Mouse (Mus musculus): ENCODE data around the gene Hexim1. TPM values are rescaled to one million over a fixed set of nuclear protein-coding genes. Genes with fewer than 3 reads are reported as not detected.

Gene Hexim1
- total RNA-seq, 4 experiments from 2014 or later = 34.4 to 38.5 (median 35.6) TPM

DNA sequence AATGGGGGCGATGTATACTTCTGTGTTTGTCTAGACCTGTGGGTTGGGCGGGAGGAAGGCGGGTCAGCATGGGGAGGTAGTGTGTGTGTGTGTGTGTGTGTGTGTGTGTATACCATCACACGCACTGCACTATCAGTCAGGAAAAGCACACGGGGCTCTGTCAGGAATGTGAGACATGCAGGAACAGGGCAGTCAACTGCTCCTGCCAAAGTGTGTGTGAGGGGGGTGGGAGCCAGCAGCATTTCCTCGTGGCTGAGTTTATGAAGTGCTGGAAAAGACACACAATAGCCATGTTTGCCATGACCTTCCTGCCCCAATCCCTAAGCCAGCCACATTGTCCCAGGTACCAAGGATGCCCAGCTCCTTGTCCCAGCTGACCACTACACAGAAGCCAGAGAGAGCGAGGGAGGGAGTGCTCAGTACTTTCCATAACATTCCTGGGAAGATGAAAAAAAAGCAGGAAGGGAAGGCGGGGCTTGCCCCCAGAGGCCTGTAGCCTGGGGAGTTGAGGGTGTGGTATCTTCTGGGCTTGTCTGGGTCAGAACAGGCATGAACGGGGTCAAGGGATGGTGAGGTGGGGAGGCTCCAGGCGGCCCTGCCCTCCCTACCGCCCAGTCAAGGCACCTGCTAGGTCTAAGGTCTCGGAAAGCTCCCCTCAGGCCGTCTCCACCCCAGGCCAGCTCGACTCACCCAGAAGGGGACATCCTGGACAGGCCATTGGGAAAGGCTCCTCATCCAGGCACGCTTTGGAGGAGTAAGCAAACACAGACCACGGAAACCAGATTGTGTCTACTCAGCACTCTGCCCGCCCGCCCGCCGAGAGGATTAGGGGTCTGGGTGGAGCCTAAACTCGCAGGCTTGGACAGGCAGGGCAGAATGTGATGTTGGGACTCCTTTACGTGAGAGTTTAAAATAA, 18.8 kb upstream of the Hexim1 start:
- DNase-seq (ENCODE audit: low spot score in 2 of 2) = no peak

DNA sequence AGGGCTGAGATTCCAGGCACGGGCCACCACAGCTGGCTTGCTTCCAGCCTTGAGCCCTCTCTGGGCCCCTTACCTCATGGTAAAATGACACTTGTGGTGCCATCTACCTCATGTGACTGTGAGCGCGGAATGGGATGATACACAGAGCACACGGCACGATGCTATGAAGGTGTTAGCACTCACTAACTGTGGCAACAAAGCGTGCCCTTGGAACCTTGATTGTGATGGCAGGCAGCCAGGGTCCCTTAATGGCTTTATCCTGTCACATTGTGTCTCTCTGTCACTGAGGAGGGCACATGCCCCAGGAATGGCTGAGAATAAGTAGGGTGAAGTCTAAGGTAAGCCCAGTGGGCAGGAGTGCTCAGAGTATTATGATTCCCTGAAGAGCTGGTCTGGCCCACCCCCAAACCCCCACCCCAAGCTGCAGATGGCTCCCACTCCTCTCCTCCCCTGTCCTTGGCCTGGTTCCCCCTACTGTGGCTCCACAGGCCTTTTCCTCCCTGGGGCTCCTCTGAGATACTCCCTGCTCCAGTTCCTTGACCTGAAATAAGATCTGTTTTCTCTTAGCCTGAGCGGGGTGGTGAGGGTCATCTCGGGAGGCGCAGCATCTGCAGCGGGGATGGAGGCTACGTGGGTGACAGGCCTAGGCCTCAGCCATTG, 17.4 kb upstream of the Hexim1 start:
- no peak for DNase-seq (ENCODE audit: low spot score in 2 of 2)

- peak in 1 of 2 experiments; percentile 4 for DNase-seq (ENCODE audit: low spot score in 2 of 2)
Measured at GRCm38 (mm10) chr11:103099352-103099940, 16.6 kb upstream of the Hexim1 start.

GRCm38 (mm10) chr11:103100361-103100760, 15.7 kb upstream of the Hexim1 start:
- peak in 1 of 2 experiments; percentile 17 for DNase-seq (ENCODE audit: low spot score in 2 of 2)

DNA sequence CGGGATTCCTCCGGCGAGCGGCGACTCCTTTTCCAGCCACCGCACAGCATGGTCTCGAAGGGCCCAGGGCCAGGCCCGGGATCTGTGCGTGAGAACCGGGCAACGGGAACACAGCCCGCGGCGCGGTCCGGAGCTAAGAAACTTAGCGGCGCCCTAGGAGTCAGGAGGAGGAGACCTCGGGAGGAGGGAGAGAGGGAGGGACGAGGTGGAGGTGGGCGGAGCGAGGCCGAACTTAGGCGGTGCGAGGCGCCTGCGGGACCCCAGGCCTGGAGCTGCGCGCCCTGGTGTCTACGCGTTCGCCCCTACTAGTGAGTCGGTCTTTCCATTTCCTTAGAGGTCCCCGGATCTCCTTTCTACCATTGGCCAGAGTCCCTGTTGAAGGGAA, 14.6 kb upstream of the Hexim1 start, which contains the start of the genes Plcd3 and Acbd4:
Plcd3 (minus strand) TSS at position 178 of the 385 bp plus-strand sequence.
Acbd4 (plus strand) TSS at position 202 of the 385 bp plus-strand sequence.
- peak; percentile 55 to 63 for DNase-seq (ENCODE audit: low spot score in 2 of 2)

- DNase-seq (ENCODE audit: low spot score in 2 of 2) = peak; percentile 73 to 82
Measured at GRCm38 (mm10) chr11:103101866-103102501, 14.0 kb upstream of the Hexim1 start.

DNA sequence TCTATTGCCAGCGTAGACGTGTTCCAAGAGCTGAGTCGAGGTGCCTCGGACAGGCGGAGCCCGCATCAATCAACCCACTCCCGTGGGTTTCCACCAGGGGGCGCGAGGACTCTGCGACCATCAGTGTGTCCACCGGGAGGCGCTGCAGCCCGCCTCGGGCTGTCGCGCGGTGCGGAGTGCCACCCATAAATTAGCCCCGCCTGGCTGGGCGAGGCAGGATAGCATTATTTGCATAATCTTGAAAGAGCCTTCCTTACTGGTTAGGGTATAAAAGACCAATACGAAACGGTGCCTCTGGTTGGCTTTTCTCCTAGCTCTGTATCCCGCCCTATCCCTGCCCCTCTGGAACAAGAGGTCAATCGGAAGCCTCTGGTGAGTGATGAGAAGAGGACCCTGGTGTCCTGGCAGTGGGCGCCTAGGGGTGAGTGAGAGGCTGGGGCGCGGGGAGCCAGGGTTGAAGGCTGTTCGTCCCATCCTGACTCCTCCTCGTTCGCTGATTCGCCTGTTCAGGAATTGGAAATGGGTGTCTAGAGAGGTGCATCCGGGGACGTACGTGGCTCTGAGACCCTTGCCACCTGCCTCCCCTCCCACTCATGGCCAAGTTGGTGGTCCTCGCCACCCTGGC, 13.2 kb upstream of the Hexim1 start:
- DNase-seq (ENCODE audit: low spot score in 2 of 2) = peak; percentile 94 to 96

DNA sequence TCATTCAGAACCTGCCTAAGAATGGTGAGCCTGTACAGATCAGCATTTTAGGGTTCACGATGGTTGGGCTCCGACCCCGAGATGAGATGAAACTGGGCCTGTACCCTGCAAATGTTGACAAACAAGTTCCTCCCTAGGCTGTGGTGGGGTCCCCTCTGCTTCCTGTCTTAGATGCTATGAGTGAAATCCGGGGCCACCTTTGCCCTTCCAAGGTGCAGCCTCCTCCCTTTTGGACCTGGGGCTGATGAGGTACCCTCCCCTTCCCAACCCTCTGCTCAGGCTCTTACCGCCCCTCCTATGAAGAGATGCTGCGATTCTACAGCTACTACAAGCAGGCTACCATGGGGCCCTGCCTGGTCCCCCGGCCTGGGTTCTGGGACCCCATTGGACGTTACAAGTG, 12.4 kb upstream of the Hexim1 start:
- peak in 1 of 2 experiments; percentile 15 for DNase-seq (ENCODE audit: low spot score in 2 of 2)

DNA sequence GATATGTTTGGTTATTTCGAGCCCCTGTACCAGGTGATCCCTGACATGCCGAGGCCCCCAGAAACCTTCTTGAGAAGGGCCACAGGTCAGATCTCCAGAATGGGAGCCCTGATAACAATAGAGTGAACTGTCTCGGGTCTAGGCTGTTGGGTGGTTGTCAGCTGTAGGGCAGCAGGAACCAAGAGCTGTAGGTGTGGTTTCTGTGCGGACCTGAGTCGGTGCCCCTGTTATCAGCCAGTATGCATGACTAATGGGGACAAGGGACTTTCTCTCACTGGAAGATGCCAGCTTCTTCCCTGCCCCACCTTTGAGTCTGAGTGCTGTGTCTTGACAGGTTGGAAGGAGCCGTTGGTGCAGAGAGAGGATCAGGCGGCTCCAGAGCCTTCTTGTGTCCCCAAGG, 11.6 kb upstream of the Hexim1 start:
- peak in 1 of 2 experiments; percentile 10 for DNase-seq (ENCODE audit: low spot score in 2 of 2)

- no peak for DNase-seq (ENCODE audit: low spot score in 2 of 2)
Measured at GRCm38 (mm10) chr11:103105180-103105725, 10.8 kb upstream of the Hexim1 start.

DNA sequence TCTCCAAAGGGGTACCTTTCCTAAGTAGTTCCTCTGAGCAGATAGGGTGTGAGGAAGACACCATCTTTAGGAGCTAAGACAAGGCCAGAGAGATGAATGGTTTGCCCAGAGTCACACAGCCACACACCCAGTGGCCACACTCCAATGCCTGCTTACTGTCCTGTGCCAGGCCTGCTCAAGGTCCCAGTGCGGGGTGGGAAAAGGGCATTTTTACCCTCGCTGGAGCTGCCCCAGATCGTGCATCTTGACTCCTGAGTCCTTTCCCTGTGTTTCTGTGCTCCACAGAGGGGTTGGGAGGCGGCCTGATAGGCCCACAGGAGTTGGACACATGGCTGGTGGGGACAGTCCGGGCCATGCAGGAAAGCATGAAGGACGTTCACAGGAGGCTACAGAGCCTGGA, 10.2 kb upstream of the Hexim1 start:
- DNase-seq (ENCODE audit: low spot score in 2 of 2) = no peak

GRCm38 (mm10) chr11:103106386-103106785, 9.6 kb upstream of the Hexim1 start:
- DNase-seq (ENCODE audit: low spot score in 2 of 2) = no peak

DNA sequence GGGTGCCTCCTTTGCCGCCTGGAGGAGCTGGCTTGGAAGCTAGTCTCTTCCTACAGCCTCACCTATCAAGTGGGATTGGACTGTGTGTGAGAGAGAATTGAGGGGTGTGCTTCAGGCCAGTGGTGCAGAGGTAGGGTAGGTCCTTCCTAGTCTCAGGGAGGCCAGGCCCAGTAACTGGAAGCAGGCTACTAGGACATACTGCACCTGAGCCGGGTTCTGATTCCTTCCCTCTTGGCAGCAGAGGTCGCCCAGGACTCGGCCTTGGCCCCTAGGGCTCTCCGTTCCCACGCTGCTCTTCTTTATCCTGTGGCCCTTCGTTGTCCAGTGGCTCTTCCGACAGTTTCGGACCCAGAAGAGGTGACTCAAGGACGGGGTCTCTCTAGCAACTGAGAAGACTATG, 4.7 kb upstream of the Hexim1 start:
- no peak for DNase-seq (ENCODE audit: low spot score in 2 of 2)

GRCm38 (mm10) chr11:103111881-103112551, 4.0 kb upstream of the Hexim1 start:
- DNase-seq (ENCODE audit: low spot score in 2 of 2) = no peak

DNA sequence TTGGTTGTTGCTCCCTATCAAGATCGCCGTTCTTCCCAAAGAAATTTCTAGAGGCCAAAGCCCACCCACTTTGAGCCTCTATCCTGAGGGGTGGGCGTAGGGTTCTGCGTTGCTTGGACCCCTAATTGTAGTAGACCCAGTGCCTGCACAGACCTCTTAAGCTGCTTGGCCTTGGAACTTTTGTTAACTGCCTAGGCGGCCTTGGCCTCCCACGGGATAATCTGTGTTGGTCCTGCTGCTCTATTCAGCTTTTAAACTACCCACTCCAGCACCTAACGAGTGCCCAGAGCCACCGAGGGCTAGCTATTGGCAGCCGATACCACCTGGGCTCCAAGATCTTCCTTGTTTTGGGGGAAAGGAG, 3.5 kb upstream of the Hexim1 start:
- no peak for DNase-seq (ENCODE audit: low spot score in 2 of 2)

DNA sequence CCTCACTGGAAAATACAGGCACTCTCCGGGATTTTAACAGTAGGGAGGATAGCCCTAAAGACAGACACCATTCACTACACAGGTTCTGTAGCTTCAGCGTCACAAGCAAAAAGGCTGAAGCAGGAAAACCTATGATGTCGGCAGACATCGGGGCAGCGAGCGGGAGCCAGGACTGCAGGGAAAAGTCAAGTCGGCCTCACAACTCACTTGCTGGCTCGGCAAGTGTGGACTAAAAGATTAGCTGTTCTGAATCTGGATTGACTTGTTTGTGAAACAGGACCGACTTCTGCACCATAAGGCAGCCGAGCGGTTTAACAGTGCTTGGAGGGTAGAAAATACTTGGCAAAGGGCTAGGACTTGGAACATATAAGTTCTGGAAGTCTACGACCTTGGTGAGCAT, 3.0 kb upstream of the Hexim1 start:
- no peak for DNase-seq (ENCODE audit: low spot score in 2 of 2)

DNA sequence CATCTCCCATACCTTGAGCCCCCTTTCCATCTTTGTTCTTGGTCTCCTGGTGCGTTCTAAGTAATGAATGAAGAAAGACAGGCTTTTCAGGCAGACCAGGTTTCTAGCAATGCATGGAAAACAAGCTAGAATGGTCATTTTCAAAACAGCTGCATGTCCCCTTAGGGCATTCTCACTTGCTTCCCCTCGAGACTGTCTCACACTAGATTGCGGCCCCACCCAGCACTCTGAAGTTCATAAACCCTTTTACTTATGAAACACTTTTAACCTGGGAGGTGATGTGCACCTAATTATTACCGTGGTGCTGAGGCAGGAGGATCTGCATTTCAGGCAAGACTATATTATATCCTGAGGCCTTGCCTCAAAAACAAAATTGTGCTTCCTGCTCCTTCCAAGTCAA, 2.3 kb upstream of the Hexim1 start:
- DNase-seq (ENCODE audit: low spot score in 2 of 2) = no peak

- no peak for DNase-seq (ENCODE audit: low spot score in 2 of 2)
Measured at GRCm38 (mm10) chr11:103114270-103114943, 1.6 kb upstream of the Hexim1 start.

DNA sequence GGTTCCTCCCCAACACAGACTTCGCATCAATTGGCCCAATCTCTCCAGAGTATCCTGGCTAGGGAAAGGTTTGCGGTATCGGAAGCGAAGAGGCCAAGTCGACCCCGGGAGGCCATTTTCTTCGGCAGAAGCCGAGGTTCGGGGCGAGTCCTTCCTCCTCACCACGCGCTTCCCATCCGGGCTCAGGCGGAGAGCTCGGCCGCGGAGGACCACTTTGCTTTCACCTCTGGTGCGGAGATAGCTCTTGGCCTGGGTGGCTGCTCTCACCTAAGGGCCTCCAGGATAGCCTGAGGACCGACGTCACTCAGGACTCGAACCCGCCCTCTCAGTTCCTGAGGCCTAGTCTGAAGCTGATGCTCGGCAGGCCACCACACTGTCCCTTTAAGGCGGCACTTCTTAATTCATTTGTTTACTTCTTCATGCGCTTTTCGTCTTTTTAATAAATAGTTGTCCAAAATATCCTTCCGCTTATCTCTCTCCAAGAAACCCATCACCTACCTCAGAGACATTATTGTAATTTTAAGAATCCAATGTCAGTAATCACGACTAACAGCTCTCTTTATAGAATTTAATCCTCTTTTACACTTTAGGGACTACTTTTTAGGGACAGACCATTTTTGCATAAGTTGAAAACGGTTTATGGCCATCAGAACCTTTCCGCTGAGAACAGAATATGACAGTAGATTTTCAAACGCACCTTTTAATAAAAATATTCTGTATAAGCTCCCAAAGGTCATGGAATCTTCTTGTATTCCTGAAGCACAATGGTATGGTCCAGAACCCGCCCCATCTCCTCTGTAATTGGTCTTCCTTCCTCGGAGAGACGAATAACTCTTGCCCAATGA, 646 bp upstream of the Hexim1 start:
- DNase-seq (ENCODE audit: low spot score in 2 of 2) = peak; percentile 71 to 84

Data from left cerebral cortex, adult 8-10 months (tissue).